Mouse (Mus musculus): ENCODE results near the gene Olfr455.

The Olfr455 gene

GRCm38 (mm10) chr6:42547461-42547860 lies at the start of gene Olfr455:
TSS of gene Olfr455 (minus strand) at chr6:42547587.
- no peak for DNase-seq (ENCODE audit: low spot score)

GRCm38 (mm10) chr6:42593138-42593882 lies 45.9 kb upstream of the Olfr455 start:
- no peak for DNase-seq (ENCODE audit: low spot score)

- DNase-seq (ENCODE audit: low spot score) = no peak
These were observed 39.2 kb upstream of the Olfr455 start for GRCm38 (mm10) chr6:42586569-42586968.

- DNase-seq (ENCODE audit: low spot score) = peak; percentile 18
These were observed 36.1 kb upstream of the Olfr455 start for GRCm38 (mm10) chr6:42583488-42583872.

DNA sequence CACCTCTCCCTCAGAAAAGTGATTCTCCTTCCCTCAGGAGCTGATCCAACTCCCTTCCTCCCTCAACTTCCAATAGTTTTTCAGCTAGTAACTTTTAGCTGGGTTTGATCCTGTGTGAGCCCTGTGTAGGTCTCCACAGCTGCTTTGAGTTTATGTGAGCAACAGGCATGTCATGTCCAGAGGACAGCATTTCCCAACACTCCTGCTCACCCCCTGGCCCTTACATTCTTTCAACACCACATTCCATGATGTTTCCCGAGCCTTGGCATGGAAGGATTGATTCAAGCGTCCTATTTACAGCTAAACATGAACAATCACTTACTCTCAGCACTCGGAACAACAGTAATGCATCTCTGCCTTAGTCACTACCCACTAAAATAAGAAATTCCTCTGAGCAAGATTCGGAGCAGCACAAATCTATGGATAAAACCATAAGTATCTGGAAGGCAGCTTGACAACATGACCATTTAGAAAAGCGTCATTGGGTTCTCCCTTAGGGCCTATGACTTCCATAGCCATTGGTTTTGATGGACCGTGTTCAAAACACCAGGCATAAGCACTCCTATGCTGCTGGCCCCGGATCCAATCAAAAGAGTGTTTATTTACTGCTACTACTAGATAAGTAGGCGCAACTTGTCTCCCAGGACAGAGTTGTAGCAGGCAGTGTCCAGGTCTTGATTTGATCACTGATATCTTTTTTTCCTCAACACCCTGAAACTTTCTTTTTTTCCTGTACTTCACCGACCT lies 35.5 kb upstream of the Olfr455 start:
- DNase-seq (ENCODE audit: low spot score) = no peak

GRCm38 (mm10) chr6:42578678-42579077 lies 31.3 kb upstream of the Olfr455 start:
- no peak for DNase-seq (ENCODE audit: low spot score)

DNA sequence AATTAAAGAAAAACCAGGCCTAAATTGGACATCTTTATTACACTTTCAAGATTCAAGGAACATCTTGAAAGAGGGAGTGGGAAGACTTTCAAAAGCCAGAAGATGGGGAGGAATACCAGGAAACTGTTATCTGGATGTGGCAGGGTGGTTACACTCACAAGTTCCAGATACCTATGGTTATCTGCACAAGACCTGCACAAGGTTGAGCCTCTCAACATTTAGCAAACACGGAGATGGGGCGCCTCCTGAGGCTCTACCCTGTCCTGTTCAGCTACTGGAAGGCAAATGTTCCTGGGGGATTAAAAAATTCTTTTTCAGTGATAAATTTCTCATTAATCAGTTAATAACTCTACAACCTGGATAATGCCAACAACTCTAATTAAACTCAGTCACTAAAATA lies 30.0 kb upstream of the Olfr455 start:
- no peak for DNase-seq (ENCODE audit: low spot score)

- DNase-seq (ENCODE audit: low spot score) = no peak
These were observed 20.8 kb upstream of the Olfr455 start for GRCm38 (mm10) chr6:42568205-42568604.

- DNase-seq (ENCODE audit: low spot score) = no peak
These were observed 18.8 kb upstream of the Olfr455 start for GRCm38 (mm10) chr6:42566076-42566598.

GRCm38 (mm10) chr6:42562280-42562679 lies 14.9 kb upstream of the Olfr455 start:
- DNase-seq (ENCODE audit: low spot score) = no peak

DNA sequence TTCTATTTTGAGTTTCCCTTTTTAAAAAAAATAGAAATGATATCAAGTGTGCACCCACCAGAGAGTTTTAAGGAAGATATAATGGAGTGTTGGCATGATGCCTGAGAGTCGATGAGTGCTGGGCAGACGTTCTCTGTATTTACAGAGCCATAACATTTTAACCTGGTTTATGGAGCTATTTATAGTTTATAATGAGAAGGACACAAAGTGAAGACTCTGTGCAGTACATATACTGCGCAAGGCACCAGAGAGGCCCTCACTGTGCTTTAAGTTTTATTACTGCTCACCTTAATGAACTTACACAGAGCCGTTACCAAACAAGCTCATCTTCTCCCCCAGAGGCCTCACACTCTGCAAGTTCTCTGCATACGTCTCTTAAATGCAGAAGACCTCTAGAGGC lies 13.5 kb upstream of the Olfr455 start:
- DNase-seq (ENCODE audit: low spot score) = no peak

DNA sequence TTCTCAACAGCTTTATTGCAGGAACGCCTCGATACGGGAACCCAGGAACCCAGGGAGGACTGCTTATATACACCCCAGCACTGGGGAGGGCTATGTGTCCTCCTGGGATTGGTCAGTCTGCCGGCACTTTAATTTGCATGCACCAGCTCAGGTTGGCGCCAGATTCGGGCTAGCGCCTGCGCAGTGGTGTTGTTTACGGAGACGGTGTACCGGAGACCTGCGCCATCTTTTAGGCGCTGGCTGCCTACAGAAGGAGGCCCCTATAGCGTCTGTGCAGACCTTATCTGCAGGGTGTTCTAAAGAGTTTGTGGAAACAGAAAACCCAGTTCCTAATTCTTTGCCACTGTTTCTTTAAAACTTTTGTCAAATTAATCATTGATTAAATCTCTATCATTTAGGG lies 11.3 kb upstream of the Olfr455 start:
- DNase-seq (ENCODE audit: low spot score) = no peak

- no peak for DNase-seq (ENCODE audit: low spot score)
These were observed 1.2 kb downstream of the Olfr455 start for GRCm38 (mm10) chr6:42546180-42546579.

DNA sequence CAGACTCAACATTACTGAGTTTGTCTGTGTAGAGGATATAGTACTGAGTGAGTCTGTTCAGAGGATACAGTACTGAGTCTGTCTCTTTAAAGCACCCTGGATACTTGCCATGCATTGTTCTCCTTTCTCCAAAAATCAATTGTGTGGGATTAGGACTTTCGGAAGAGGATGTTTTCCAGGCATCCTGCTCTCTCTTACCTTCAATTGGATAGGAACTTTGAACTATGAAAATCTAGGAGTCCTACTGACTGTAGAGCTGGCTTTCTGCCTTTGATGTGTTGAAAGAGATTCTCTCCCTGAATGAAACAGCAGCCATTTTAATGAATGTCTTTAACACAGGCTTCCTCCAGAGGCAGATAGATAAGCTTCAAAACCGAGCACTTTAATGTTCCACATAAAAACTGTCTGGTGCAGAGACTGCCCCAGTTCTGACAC lies 1.9 kb downstream of the Olfr455 start:
- DNase-seq (ENCODE audit: low spot score) = no peak

DNA sequence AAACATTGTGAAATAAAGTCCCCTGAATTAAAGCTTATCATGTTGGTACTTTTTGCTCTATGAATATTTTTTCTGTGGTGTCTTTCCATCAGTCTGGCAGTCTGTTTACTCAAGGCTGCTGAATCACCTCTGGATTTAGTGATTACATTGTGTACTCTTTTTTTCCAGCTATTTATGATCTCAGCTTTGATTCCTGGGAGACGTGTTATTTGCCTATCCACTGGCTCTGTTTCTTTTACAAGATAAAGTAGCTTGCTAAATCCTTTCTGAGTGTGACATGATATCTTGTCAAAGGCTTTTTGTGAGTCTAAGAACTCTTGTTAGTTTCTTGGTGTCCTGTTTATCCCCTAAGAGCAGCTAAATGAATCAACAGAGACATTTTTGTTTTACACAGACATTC lies 2.5 kb downstream of the Olfr455 start:
- no peak for DNase-seq (ENCODE audit: low spot score)

DNA sequence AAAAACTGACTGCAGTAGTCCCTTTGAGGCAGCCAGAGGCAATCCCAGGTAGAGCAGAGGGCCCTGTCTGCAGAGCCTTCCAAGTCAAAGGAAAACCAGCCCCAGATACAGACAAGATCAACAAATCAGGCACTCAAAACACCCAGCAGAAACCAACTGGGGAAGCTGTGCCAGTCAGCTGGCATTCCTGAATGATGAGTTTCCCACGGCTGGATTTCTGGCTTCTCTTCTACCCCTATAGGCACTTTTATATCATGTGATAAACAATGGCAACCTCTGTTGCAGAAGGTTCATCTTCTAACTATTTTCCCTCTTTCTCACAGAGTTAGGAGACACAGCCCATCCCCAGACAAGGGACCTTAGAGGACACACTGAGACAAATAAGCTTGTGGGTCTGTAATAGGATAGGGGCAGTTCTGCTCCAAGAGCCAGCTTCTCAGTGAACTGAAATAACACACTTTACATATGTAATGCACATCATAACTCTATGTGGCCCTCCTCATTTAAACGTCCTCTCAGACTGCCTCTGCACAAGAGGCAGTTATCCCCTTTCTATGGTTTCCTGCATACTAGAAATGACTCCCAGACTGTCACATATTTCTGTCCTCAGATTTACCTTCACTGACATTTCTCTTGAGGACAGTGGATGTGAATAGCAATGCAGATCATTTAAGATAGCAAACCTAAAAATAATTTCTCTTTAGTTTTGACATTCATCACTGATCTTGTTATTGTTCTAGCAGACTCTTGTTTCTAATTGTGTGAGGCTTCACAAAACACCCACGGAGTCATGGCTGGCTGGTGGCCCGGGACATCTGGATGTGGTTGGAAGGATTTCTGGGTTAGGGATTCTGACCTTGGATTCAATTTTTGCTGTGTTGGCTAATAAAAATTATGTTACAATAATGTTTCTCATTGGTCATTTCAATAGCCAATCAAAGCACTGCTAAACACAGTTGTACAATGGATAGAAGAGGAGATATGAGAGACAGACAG lies 5.1 kb downstream of the Olfr455 start:
- DNase-seq (ENCODE audit: low spot score) = no peak

DNA sequence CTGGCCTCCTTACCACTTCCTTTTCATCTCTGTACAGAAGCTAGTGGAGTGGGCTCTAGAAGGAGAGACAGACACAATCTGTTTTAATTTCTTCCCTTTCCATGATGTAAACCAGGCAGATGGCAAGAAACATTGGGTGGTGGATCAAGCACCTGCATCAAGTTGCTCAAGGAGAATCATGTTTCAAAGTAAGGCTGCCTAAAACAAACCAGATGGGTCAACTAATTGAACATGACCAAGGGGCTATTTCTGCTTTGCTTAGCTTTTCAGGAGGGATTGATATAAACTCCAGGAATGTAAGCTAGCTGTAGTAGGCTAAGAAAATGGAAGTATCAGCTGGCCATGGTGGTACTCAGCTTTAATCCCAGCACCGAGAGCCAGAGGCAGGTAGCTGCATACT lies 6.7 kb downstream of the Olfr455 start:
- DNase-seq (ENCODE audit: low spot score) = no peak

DNA sequence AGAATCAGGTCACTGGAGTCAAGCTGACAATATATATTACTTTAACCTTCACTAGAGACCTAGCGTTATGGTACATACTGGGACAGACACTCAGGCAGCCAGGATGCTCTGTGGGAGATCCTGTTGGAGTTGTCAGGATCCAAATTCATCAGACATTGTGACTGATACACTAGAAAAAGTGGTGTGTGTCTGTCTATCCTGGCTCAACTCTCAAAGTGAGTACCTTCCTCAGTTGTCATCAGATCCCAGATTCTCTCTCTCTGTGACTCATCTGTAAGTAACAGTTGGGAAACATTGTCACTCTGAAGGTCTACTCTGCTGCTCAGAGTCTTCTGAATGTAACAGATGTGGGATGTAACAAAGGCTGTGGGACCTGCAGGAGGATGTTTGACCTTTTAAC lies 7.7 kb downstream of the Olfr455 start:
- DNase-seq (ENCODE audit: low spot score) = no peak

- DNase-seq (ENCODE audit: low spot score) = no peak
These were observed 33.9 kb downstream of the Olfr455 start for GRCm38 (mm10) chr6:42513461-42513860.

GRCm38 (mm10) chr6:42509311-42509710 lies 38.1 kb downstream of the Olfr455 start:
- no peak for DNase-seq (ENCODE audit: low spot score)

DNA sequence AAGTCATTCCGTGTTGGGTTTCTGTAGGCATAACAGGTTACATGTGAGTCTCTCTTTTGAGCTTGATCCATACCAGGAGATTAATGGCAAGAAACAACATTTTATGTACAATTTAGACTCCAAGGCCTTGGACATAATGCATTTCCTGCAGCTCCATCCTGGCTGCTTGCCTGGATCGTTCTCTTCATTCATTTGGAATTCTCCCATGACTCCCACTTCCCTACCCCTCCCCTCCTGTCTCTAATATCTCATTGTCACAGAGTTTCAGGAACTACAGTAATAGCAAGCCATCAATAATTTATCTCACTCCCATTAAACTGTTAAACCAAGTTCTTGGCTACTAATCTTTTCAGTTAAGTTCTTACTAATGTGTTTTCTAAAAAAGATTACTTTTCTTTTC lies 43.9 kb downstream of the Olfr455 start:
- DNase-seq (ENCODE audit: low spot score) = no peak

DNA sequence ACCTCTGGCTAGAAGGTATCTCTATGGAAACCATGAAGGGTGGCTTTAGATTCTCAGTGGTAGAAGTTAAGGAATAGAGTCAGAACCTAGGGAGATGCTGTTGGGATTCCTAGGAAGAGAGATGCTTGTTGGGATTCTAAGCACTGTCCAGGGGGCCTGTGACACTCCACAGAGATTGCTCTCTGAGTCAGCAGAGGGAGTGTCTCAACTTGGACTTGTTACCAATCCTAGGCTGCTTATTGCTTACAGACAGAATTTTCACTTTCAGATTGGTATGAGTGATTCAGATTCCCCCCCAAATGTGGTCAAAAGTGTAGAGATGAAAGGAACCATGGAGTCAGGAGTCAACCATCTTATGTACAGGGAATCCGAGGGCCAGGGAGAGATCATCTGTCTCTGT lies 57.7 kb downstream of the Olfr455 start:
- no peak for DNase-seq (ENCODE audit: low spot score)

Data from yolk sac, embryonic 10.5 days (tissue).